Mouse (Mus musculus) mature B cell (primary cell): Measurements from ENCODE around the gene Nr2f1.

ENCODE experiments used
- in situ Hi-C: fragments of 300-500 bp; cut with MboI; formaldehyde crosslinking; loops from 2 replicates; pipeline ENCODE4 v1.14.3; 2019

The Nr2f1 gene

DNA sequence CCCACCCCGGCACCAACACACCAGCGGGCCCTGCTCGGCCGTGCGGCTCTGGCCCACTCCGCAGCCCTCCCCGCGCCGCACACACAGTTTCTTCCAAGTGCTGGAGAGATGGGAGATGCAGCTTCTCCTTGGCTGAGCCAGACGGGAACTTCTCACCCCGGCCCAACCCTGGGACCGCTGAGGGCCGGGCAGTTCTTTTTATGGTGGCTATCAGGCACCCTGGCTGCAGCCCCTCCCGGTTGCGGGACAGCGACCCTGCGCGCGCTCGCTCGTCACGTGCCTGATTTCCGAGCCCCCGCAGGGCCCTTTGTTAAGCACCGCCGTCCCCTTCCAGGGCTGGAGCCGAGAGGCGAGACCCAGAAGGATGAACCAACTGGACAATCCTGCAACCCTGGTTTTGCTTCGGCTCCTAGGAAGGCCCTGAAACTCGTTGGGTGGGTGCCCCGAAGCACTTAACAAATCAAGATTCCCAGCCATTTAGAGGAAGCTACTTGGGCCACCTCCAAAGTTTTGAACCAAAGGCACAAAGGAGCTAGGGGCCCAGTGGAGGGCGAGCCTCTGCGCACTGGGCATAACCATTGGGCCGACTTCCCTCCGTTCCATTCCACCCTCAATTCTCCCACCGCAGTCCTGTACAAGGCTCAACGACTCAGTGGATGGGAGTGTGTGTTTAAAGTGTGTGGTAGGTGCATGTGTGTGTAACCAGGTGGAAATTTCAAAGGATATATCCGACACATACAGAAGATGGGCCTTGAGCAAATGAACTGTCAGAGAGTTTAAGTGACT is 20.1 kb downstream of the Nr2f1 start:
- in situ Hi-C loops: no loop called here

DNA sequence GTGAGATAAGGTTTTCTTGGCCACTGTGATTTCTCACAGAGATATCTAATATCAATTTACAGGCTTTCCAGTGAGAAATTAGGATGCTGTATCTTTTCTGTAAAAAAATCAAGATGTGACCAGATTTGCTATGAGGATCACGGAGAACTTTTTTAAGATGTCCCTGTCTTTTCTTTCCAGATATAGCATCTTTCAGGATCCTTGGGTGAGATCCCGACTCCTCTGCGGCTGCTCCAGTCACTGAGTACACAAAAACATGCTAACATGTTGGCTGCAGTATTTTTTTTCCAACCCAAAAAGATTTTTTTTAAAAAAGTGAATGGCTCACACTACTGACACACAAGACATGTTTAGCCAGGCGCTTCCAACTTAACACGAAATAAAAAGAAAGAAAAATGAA is 20.8 kb downstream of the Nr2f1 start:
- in situ Hi-C loops: no loop called here

DNA sequence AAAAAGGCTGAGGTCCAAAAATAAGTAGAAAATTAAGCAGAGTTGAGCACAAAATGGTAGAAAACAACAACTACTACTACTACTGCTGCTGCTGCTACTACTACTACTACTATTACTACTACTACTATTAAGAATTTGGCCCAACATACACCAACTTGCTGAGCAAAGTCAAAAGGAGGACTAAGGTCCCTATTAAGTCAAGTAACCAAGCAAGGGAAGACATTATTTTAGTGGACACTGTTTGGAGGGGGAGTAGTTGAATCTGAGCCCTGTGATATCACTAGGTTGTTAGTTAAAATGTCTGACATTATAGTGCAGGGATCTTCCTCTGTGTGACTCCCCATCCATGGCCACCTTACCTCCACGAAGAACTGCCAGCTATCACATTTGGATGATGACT is 21.5 kb downstream of the Nr2f1 start:
- in situ Hi-C loops: no loop called here

DNA sequence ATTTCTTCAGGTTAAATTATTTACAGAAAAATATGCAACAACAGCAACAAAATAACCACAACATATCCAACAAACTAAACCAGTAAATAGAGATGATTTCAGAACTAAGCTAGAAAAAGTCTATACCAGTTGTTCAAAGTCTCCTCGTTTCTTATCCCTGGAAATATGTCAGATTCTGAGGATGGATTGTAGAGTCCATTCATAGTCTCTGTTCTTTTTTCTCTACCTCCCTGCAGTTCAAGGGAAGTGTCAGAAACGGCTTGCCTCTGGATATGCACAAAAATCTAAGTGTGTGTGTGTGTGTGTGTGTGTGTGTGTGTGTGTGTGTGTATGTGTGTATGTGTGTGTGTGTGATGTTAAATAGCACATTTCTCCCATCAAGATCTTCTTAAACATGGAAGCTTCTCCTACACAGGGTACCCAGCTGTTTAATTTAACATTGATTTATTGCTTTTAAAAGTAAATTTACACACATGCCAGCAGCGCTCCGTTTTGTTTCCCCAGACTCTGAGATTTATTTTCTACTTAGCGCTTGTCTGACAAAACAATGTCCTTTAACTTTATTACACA is 22.1 kb downstream of the Nr2f1 start:
- in situ Hi-C loops: no loop called here

DNA sequence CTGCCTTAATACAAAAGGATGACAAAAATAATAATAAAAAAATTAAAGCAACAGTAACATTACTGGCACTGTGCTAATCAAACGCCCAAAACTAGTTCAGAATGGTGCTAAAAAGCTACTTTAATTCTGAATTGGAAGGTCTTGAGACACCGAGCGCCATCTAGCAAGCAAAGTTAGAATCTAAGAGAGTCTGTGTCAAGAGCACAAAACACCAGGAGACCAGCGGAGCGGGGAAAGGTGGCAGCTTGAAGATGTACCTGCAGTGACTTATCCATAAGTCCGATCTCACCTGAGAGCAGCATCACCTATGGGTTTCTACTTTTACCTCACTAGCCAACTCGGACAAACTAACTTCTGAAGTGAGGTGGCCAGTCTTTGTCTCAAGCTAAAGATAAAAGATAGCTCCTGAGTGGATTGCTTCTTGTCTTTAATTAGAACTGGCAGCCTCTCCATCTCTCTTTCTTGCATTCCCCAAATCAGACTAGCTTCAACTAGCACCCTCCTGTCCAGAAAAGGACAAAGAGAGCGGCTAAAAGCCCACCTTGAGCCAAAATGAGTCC is 23.7 kb downstream of the Nr2f1 start:
- in situ Hi-C loops: no loop called here

DNA sequence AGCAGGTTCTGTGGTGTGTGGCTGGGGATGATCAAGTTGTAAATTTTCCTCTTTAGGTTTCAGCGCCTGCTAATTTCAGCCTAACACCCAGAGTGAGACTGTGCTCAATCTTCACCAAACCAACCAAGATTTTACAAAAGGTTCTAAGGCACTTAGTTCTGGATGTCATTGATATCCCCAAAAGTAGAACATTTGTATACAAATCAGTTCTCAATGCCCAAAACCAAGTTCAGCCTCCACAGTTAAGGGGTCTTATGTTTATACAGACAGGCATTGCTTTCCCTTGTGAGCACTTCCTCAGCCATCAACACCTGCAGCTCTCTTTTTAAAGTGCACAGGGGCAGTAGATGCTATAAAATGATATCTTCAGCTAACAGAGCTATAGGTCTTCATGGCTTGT is 24.7 kb downstream of the Nr2f1 start:
- in situ Hi-C loops: no loop called here

DNA sequence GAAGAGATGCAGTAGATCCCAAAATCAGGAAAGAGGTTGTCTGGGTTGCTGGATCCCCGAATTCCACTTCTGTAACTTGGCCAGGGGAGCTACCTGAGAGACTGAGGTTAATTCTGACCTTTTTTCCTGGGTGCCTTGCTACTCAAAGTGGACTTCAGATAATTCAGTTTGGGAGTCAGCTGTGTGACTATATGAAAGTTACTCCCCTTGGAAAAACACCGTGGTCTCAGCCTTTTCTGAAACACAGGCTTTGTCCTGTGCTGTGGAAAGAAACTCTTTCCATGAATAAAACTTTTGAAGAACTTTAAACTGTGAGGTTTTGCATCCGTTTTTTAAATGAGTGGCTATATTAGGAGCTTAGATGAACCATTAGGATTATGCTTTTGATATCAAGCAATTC is 25.4 kb downstream of the Nr2f1 start:
- in situ Hi-C loops: no loop called here

DNA sequence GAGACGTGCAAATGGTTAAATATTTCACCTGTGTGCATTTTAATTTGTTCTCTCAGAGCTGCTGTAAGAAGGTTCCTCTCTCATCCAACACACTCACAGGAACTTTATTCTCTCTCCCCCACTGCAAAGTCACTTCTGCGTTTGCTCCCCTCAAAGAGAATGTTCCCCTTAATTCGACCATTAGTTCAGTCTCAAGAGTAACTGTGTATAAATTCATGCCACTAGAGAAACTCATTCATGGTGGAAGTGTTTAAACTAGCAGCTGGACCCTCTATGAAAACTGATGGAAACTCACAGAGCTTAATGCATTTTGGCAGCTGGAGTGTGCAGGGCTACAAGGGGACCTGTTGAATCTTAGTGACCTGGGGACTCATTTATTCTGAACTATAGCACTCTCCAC is 26.7 kb downstream of the Nr2f1 start:
- in situ Hi-C loops: no loop called here

DNA sequence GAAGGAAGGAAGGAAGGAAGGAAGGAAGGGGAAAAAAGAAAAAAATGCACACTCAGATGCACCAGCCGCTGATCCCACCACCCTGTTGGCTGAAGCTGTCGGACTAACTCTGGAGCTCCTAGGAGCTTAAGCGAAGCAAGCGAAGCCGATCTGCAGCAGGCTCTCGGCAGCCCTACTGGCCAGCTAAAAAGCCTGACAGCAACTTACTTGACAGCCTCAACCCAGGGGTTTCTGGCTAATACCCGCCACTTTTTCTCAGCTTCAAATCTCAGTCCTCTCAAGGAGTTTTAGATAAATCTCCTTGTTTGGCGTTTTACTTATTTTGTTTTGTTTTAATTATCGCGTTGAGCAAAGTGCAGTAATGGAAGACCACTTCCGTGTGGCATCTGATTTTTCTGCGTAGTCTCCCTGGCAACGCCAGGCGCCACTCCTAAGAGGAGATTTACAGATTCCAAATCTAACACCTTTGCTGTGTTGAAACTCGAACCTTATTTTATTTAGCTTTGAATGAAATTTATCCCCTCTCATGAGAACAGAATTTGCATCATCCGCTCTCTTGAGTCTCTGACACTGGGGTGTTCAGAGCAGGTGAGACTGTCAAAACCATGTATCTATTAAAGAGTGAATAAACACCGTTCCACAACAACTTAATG is 27.4 kb downstream of the Nr2f1 start:
- in situ Hi-C loops: no loop called here

DNA sequence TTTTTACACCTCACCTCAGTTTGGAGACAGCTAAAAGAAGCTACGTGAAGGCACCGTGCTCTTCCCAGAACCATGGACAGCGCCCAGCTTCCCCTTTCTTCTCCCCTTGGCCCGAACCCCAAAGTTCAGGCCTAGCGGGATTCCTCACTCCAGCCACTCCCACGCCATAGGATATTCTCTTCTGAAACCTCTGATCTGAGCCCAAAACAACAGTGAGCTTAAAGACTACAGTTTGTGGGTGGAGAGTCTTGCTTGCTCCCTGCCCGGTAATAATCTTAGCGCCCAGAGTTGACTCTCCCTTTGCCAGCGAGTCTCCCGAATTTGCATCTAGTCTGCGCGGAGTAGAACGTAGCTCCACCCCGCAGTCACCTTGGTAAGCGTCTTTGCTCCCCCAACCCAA is 28.2 kb downstream of the Nr2f1 start:
- in situ Hi-C loops: no loop called here

DNA sequence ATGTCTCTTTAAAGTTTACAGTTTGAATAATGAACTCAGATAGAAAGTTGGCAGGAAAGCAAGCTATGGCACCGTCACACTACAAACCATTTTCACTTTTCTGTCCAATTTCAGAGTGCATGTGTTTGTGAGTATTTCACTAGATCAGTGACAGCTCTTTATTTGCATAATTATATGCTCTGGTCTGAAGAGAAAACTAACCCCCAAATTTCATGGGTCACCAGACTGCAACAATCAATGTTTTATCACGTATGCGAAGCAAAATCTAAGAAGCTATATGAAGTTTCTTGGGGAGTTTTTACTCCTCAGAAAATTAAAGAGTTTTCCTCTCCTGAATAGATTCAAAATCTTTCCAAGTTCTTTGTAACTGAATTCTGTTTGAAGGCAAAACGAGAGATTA is 31.4 kb downstream of the Nr2f1 start:
- in situ Hi-C loops: no loop called here

DNA sequence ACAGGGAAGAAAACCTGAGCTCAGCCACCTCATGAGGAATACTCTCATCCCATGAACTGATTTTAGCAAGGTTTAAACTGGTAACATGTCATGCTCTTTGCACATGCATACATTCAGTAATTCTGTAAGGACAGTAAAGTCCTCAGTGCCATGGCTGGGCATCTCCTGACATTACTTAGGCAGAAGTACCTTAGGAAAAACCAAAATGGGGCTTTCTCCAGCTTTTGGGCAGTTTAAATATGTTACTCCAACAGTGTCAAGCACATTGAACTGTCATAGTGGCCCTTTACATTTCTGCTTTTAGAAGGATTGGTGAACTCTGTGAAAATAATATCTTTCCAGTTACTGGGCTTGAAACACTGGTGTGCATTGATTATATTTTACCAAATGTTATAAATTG is 34.6 kb downstream of the Nr2f1 start:
- in situ Hi-C loops: no loop called here

DNA sequence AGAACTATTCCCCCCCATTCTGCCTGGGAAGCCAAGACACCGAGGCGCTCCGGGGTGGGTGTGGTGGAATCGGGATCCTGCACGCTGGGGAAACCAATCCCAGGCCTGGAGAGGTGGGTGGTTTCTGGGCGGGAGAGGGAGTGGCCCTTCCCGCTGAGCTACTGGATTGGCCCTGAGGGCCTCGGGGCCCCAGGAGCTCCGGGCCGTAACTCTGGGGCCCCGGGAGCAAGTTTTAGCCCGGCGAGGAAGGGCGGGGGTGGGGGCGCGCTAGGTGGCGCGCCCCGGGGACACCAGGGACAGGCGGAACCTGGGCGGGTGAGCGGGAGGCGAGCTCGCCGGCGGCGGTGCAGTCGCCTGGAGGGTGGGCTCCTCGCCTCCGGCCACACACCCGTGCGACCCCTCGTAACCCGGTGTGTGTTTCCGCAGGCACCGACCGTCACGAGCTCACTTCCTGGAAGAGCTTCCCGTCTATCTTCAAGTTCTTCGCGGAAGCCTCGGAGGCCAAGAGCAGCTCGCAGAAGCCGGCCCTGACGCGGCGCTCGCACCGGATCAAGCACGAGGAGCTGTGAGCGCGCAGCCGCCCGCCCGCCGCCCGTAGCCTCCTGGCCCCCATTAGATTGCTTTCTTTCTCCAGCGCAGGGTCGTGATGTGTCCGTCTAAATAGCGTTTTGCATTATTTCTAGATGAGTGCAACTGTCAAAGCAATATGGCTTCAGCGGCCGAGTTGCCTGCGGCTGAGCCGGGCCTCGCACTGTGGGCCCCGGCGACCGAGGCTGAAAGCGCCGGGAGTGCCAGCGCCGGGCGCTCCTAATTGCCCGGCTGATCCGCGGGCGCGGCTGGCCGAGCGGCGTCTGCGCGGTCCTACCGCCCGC is 36.2 kb downstream of the Nr2f1 start:
- in situ Hi-C loops: no loop called here

DNA sequence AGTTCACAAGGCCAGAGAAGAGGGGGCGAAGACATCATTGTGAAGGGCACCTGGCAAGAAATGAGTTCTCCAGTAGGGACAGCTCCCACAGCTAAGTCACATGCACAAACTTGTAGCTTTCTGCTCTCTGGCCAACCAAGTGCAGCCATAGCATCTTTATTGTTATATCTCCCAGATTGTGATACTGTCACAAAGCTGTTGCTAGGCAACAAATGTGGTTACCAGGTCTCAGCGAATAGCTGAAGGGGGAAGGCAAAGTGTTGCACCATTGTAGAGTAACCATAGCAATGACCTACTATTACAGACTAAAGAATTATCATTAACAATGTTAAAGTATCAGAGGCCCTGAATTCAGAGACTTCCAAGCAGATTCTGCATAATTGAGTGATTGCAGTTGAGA is 37.4 kb downstream of the Nr2f1 start:
- in situ Hi-C loops: no loop called here

DNA sequence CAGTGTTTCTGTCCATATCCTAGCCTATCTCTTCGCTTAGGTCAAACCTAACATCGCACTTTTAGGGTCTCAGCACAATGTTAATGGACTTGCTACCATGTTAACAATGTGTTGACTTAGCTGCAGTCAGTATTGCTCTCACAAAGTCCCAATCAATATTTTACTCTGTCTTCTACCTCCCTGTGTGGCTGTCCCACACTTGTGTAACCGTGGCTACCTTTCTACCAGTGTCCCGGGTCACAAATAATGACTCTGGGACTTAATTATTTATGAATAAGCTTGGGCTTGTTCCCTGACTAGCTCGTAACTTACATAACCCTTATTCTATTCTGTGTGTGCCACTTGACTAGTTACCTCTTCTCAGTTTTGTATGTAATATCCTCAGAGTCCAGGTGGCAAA is 42.1 kb downstream of the Nr2f1 start:
- in situ Hi-C loops: no loop called here
